Mouse (Mus musculus) Patski (cell line): ENCODE results near the gene Tmem165. TPM values are rescaled to one million over a fixed set of nuclear protein-coding genes. Genes with fewer than 3 reads are reported as not detected.

Experiments used
- ATAC-seq: fragments of 100-300 bp; one replicate; pipeline ENCODE4 v1.8.0; 2021
- CTCF ChIA-PET: fragments of 350-600 bp; sonication (Branson Sonifier 250); formaldehyde crosslinking; loops from one replicate; lab custom pipeline; 2022; ENCODE audit warnings: inconsistent platforms; lab: Charles Lee
- POLR2A ChIA-PET: fragments of 350-600 bp; sonication (Branson Sonifier 250); formaldehyde crosslinking; loops from one replicate; lab custom pipeline; 2022; ENCODE audit warnings: antibody characterized with exemption, inconsistent platforms; lab: Charles Lee
- DNase-seq: peaks from one replicate; pipeline ENCODE4 v3.0.0-alpha.2; 2011; ENCODE audit warnings: low read depth, low spot score
- H3K27me3 ChIP-seq: fragments of 371-371 bp; one replicate; pipeline ENCODE4 v1.5.1; 2021
- CTCF ChIP-seq: fragments of 100-300 bp; IDR thresholded peaks from one replicate; pipeline ENCODE4 v1.5.1; 2021
- in situ Hi-C: fragments of 300-500 bp; cut with MboI; formaldehyde crosslinking; loops from 3 replicates; pipeline ENCODE4 v1.11.1; 2018; ENCODE audit warnings: low pct_unique_long_range_greater_than_20kb, mixed read lengths
- polyA plus RNA-seq: library from polyadenylated mRNA; unstranded; gene quantifications from one replicate; pipeline ENCODE4 v1.2.3, GENCODE M21; 2021

Gene Tmem165
- polyA plus RNA-seq, result 129 TPM

GRCm38 (mm10) chr5:76183750-76184261 is at the start of gene Tmem165:
TSS of gene Tmem165 (plus strand) at chr5:76183880.
- H3K27me3 ChIP-seq, result no peaks in the 10 kb centered on the region
- in situ Hi-C loops, result no loop called here
- ATAC-seq (peak; percentile 98), DNase-seq (no peak)
- TF ChIP-seq CTCF, result no peak
- ChIA-PET POLR2A (interaction anchor here (0.6 to 1.2 kb wide), 4 partner anchors 9 to 146 kb away, joined by 3 to 6 read pairs (median 3); partner anchors contain the start of gene Srd5a3), CTCF (no interaction called here)

GRCm38 (mm10) chr5:76135644-76136043 is 48.0 kb upstream of the Tmem165 start:
- no peaks in the 10 kb centered on the region for H3K27me3 ChIP-seq
- ChIA-PET POLR2A (interaction anchor here (0.7 kb wide), 1 partner anchor 195 kb away, joined by 3 read pairs; no protein-coding TSS in a partner anchor), CTCF (interaction anchor here (0.6 to 1.8 kb wide), 4 partner anchors 11 to 163 kb away, joined by 3 to 4 read pairs (median 3); no protein-coding TSS in a partner anchor)
- ATAC-seq, result no peak
- no peak for DNase-seq
- no peak for TF ChIP-seq CTCF
- in situ Hi-C loops, result loop anchor here (5.0 to 10.0 kb wide), 2 partner anchors 282 to 389 kb away; partner anchors contain the start of gene Exoc1

- no peaks in the 10 kb centered on the region for H3K27me3 ChIP-seq
- ATAC-seq (no peak), DNase-seq (no peak)
- in situ Hi-C loops, result loop anchor here (5.0 to 10.0 kb wide), 2 partner anchors 281 to 389 kb away; partner anchors contain the start of gene Exoc1
- TF ChIP-seq CTCF, result no peak
- ChIA-PET POLR2A (no interaction called here), CTCF (interaction anchor here (1.2 to 1.8 kb wide), 2 partner anchors 10 to 162 kb away, joined by 3 to 4 read pairs; no protein-coding TSS in a partner anchor)
These were observed 47.4 kb upstream of the Tmem165 start for GRCm38 (mm10) chr5:76136271-76136670.

GRCm38 (mm10) chr5:76137586-76137985 is 46.1 kb upstream of the Tmem165 start:
- no peaks in the 10 kb centered on the region for H3K27me3 ChIP-seq
- CTCF ChIA-PET, result no interaction called here
- no peak for TF ChIP-seq CTCF
- POLR2A ChIA-PET, result no interaction called here
- in situ Hi-C loops, result loop anchor here (5.0 to 10.0 kb wide), 2 partner anchors 280 to 387 kb away; partner anchors contain the start of gene Exoc1
- ATAC-seq, result no peak
- DNase-seq, result no peak

- no peak for TF ChIP-seq CTCF
- DNase-seq, result no peak
- in situ Hi-C loops, result loop anchor here (5.0 to 10.0 kb wide), 2 partner anchors 279 to 387 kb away; partner anchors contain the start of gene Exoc1
- ATAC-seq, result no peak
- ChIA-PET CTCF (no interaction called here), POLR2A (no interaction called here)
- H3K27me3 ChIP-seq, result no peaks in the 10 kb centered on the region
These were observed 45.6 kb upstream of the Tmem165 start for GRCm38 (mm10) chr5:76138071-76138470.

GRCm38 (mm10) chr5:76138512-76138911 is 45.2 kb upstream of the Tmem165 start:
- DNase-seq, result no peak
- no peak for TF ChIP-seq CTCF
- CTCF ChIA-PET, result no interaction called here
- H3K27me3 ChIP-seq, result no peaks in the 10 kb centered on the region
- in situ Hi-C loops, result loop anchor here (5.0 to 10.0 kb wide), 2 partner anchors 279 to 386 kb away; partner anchors contain the start of gene Exoc1
- no peak for ATAC-seq
- POLR2A ChIA-PET, result no interaction called here

GRCm38 (mm10) chr5:76139171-76139671 is 44.5 kb upstream of the Tmem165 start:
- H3K27me3 ChIP-seq, result no peaks in the 10 kb centered on the region
- ATAC-seq (no peak), DNase-seq (no peak)
- CTCF ChIA-PET, result interaction anchor here (1.0 kb wide), 1 partner anchor 53 kb away, joined by 3 read pairs; no protein-coding TSS in a partner anchor
- TF ChIP-seq CTCF, result no peak
- POLR2A ChIA-PET, result no interaction called here
- in situ Hi-C loops, result loop anchor here (5.0 to 10.0 kb wide), 2 partner anchors 278 to 386 kb away; partner anchors contain the start of gene Exoc1

- peak; percentile 100 for TF ChIP-seq CTCF
- CTCF ChIA-PET, result interaction anchor here (1.0 kb wide), 2 partner anchors 12 to 52 kb away, joined by 3 read pairs; no protein-coding TSS in a partner anchor
- POLR2A ChIA-PET, result interaction anchor here (0.6 to 1.0 kb wide), 4 partner anchors 9 to 63 kb away, joined by 3 to 6 read pairs (median 3); partner anchors contain the start of gene Tmem165
- in situ Hi-C loops, result loop anchor here (5.0 to 10.0 kb wide), 2 partner anchors 277 to 385 kb away; partner anchors contain the start of gene Exoc1
- no peaks in the 10 kb centered on the region for H3K27me3 ChIP-seq
- DNase-seq (peak; percentile 64), ATAC-seq (peak; percentile 97)
These were observed 43.6 kb upstream of the Tmem165 start, which contains the start of gene Srd5a3 for GRCm38 (mm10) chr5:76139808-76140729. TSS of gene Srd5a3 (plus strand) at chr5:76140271.

- DNase-seq (no peak), ATAC-seq (peak; percentile 33)
- no peak for TF ChIP-seq CTCF
- H3K27me3 ChIP-seq, result no peaks in the 10 kb centered on the region
- ChIA-PET POLR2A (interaction anchor here (0.6 to 1.0 kb wide), 3 partner anchors 43 to 121 kb away, joined by 3 to 6 read pairs (median 3); partner anchors contain the start of gene Tmem165), CTCF (interaction anchor here (1.0 kb wide), 1 partner anchor 11 kb away, joined by 3 read pairs; no protein-coding TSS in a partner anchor)
- in situ Hi-C loops, result no loop called here
These were observed 43.0 kb upstream of the Tmem165 start for GRCm38 (mm10) chr5:76140730-76141066.

GRCm38 (mm10) chr5:76143356-76143755 is 40.3 kb upstream of the Tmem165 start:
- in situ Hi-C loops, result no loop called here
- DNase-seq, result no peak
- ChIA-PET POLR2A (no interaction called here), CTCF (no interaction called here)
- no peaks in the 10 kb centered on the region for H3K27me3 ChIP-seq
- TF ChIP-seq CTCF, result no peak
- no peak for ATAC-seq
